Mouse (Mus musculus) lung, embryonic 16.5 days (tissue): ENCODE results near the gene Plk5. TPM values are rescaled to one million over a fixed set of nuclear protein-coding genes. Genes with fewer than 3 reads are reported as not detected.

ENCODE experiments used
- ATAC-seq: fragments of 200-750 bp; cut with Nextera tagmentation; 2 replicates; pipeline ENCODE4 v1.8.0; 2017; ENCODE audit warnings: low read depth, mild to moderate bottlenecking, moderate library complexity
- H3K27ac ChIP-seq: fragments of 300-500 bp; sonication (generic); 2 replicates; pipeline ENCODE4 v1.5.1; 2014; ENCODE audit warnings: mild to moderate bottlenecking, control low read depth, low read length
- H3K27me3 ChIP-seq: fragments of 300-500 bp; sonication (generic); 2 replicates; pipeline ENCODE4 v1.6.1; 2014; ENCODE audit warnings: low read depth, low read length, mixed read lengths; ENCODE audit not compliant: control insufficient read depth, insufficient read depth
- H3K36me3 ChIP-seq: fragments of 300-500 bp; sonication (generic); 2 replicates; pipeline ENCODE4 v1.6.1; 2014; ENCODE audit warnings: low read length; ENCODE audit not compliant: control insufficient read depth, insufficient read depth
- H3K4me1 ChIP-seq: fragments of 300-500 bp; sonication (generic); replicated peaks from 2 replicates; pipeline ENCODE4 v1.6.1; 2014; ENCODE audit warnings: low read length, mixed read lengths; ENCODE audit not compliant: control insufficient read depth, insufficient read depth
- H3K4me2 ChIP-seq: fragments of 300-500 bp; sonication (generic); 2 replicates; pipeline ENCODE4 v1.6.1; 2014; ENCODE audit warnings: low read depth, low read length, control low read depth
- H3K4me3 ChIP-seq: fragments of 300-500 bp; sonication (generic); 2 replicates; pipeline ENCODE4 v1.5.1; 2014; ENCODE audit warnings: mild to moderate bottlenecking, low read length, control low read depth
- H3K9ac ChIP-seq: fragments of 300-500 bp; sonication (generic); 2 replicates; pipeline ENCODE4 v1.6.1; 2014; ENCODE audit warnings: low read length, control low read depth
- H3K9me3 ChIP-seq: fragments of 300-500 bp; sonication (generic); 2 replicates; pipeline ENCODE4 v1.6.1; 2016; ENCODE audit warnings: low read length; ENCODE audit not compliant: control insufficient read depth
- WGBS: fragments of 180-500 bp; shearing (Covaris S2); extraction: QIAGEN DNeasy Blood & Tissue Kit; methylation state at CpG from one replicate; pipeline ENCODE4 v1.1.7; 2014; 5-methylcytosine and 5-hydroxymethylcytosine counted together
- polyA plus RNA-seq: library from polyadenylated mRNA; unstranded; fragments of >200 nt; fragmentation: Nextera tagmentation; extraction: Ambion mirVana; gene quantifications from 2 replicates; pipeline ENCODE4 v1.2.1, GENCODE M21; 2015

The Plk5 gene
- polyA plus RNA-seq, 1 experiment from 2014 or later = 0.48 TPM

GRCm38 (mm10) chr10:80348244-80348781, 7.9 kb upstream of the Plk5 start, which contains the start of gene Adamtsl5:
Gene Adamtsl5 (minus strand): TSS chr10:80348412.
- no peaks in the 10 kb centered on the region for H3K36me3 ChIP-seq
- H3K4me1 ChIP-seq = peaks cover 39% of the 10 kb centered on the region
- WGBS = 1% methylated on average over 37 of the region's 42 CpGs
- peak within 1 kb of the TSS; percentile 46 for H3K4me3 ChIP-seq
- H3K27me3 ChIP-seq = peaks cover 64% of the 10 kb centered on the region
- peak within 1 kb of the TSS; percentile 66 for H3K4me2 ChIP-seq
- peak within 1 kb of the TSS; percentile 55 for H3K9ac ChIP-seq
- no peak within 1 kb of the TSS for H3K27ac ChIP-seq
- ATAC-seq = peak; percentile 42
- no peaks in the 10 kb centered on the region for H3K9me3 ChIP-seq

- Histone ChIP-seq H3K4me2 (peak overlapping the region; percentile 66), H3K4me1 (peaks cover 32% of the 10 kb centered on the region), H3K27me3 (peaks cover 58% of the 10 kb centered on the region), H3K9me3 (no peaks in the 10 kb centered on the region), H3K9ac (no peak overlapping the region; the same call in 1 of the 2 replicates), H3K27ac (no peak overlapping the region), H3K36me3 (no peaks in the 10 kb centered on the region), H3K4me3 (peak overlapping the region; percentile 46)
- 0 out of 2 replicates have a peak, but pooled peaks have one; percentile 20 for ATAC-seq
- WGBS = 10% methylated on average over 25 of the region's 26 CpGs
Measured at GRCm38 (mm10) chr10:80348981-80349380, 7.3 kb upstream of the Plk5 start.

GRCm38 (mm10) chr10:80350292-80350691, 6.0 kb upstream of the Plk5 start:
- Histone ChIP-seq H3K27ac (no peak overlapping the region), H3K4me2 (no peak overlapping the region), H3K9ac (no peak overlapping the region), H3K27me3 (peaks cover 61% of the 10 kb centered on the region), H3K4me1 (peaks cover 22% of the 10 kb centered on the region), H3K9me3 (no peaks in the 10 kb centered on the region), H3K36me3 (no peaks in the 10 kb centered on the region), H3K4me3 (no peak overlapping the region)
- WGBS = 0% methylated on average over 7 of the region's 7 CpGs
- ATAC-seq = peak; percentile 77

DNA sequence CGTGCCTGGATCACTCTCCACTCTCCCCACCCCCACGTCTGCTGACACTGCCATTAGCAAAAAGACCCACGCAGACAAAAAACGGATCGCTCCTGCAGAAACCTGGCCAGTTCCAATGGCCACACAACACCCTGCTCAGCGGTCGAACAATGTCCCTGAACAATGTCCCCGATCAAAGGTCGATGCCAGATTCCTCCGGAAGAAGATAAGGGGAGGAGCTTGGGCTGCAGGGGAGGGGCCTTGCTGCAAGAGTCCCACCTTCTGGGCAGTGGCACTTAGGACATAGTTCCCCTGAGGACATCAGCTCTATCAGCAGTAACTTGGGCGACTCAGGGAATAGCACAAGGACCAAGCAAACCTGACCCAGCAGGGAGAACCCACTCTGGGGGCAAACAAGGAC, 4.4 kb upstream of the Plk5 start:
- Histone ChIP-seq H3K4me2 (no peak overlapping the region), H3K4me1 (peaks cover 26% of the 10 kb centered on the region), H3K27ac (no peak overlapping the region), H3K27me3 (peaks cover 69% of the 10 kb centered on the region), H3K4me3 (no peak overlapping the region), H3K9ac (no peak overlapping the region), H3K36me3 (no peaks in the 10 kb centered on the region), H3K9me3 (no peaks in the 10 kb centered on the region)
- ATAC-seq = no peak
- 22% methylated on average over 11 of the region's 11 CpGs for WGBS

- no peak for ATAC-seq
- H3K4me1 ChIP-seq = peaks cover 21% of the 10 kb centered on the region
- H3K27me3 ChIP-seq = peaks cover 69% of the 10 kb centered on the region
- no peaks in the 10 kb centered on the region for H3K9me3 ChIP-seq
- no peaks in the 10 kb centered on the region for H3K36me3 ChIP-seq
- H3K4me3 ChIP-seq = no peak overlapping the region
- no peak overlapping the region for H3K4me2 ChIP-seq
- no peak overlapping the region for H3K9ac ChIP-seq
- 50% methylated on average over 8 of the region's 8 CpGs for WGBS
- no peak overlapping the region for H3K27ac ChIP-seq
Measured at GRCm38 (mm10) chr10:80352727-80353126, 3.5 kb upstream of the Plk5 start.

DNA sequence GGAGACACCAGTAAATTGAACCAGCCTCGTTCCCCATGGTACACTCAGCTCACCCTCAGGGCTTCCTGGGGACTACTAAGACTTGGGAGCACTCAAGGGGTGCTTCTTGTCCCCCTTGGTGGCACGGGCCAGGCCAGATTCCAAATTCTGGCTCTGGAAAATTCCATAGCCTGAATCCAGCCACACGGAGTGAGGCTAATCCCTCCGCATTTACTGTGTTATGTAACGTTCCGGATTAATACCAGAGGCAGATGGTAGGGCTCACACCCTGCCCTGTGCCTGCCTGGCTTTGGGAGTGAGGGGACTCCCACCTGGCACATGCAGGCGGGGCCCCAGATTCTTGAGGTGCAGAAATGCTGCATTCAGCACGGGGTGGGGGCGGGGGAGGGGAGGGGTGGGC, 828 bp upstream of the Plk5 start:
- ATAC-seq = no peak
- Histone ChIP-seq H3K4me3 (no peak overlapping the region), H3K9ac (no peak overlapping the region), H3K9me3 (no peaks in the 10 kb centered on the region), H3K27ac (no peak overlapping the region), H3K27me3 (peaks cover 59% of the 10 kb centered on the region), H3K36me3 (no peaks in the 10 kb centered on the region), H3K4me1 (peaks cover 5% of the 10 kb centered on the region; the same call in 1 of the 2 replicates), H3K4me2 (no peak overlapping the region)
- WGBS = 10% methylated on average over 9 of the region's 9 CpGs

- no peak for ATAC-seq
- Histone ChIP-seq H3K4me3 (peak overlapping the region; percentile 39), H3K27ac (no peak overlapping the region), H3K9me3 (no peaks in the 10 kb centered on the region), H3K9ac (0 out of 2 replicates have a peak overlapping the region, but pooled peaks have one; percentile 28), H3K4me2 (peak overlapping the region; percentile 55), H3K27me3 (peaks cover 51% of the 10 kb centered on the region), H3K36me3 (no peaks in the 10 kb centered on the region), H3K4me1 (peaks cover 4% of the 10 kb centered on the region; the same call in 1 of the 2 replicates)
- under 1% methylated on average over 34 of the region's 34 CpGs for WGBS
Measured at GRCm38 (mm10) chr10:80356737-80357136, 478 bp downstream of the Plk5 start.

DNA sequence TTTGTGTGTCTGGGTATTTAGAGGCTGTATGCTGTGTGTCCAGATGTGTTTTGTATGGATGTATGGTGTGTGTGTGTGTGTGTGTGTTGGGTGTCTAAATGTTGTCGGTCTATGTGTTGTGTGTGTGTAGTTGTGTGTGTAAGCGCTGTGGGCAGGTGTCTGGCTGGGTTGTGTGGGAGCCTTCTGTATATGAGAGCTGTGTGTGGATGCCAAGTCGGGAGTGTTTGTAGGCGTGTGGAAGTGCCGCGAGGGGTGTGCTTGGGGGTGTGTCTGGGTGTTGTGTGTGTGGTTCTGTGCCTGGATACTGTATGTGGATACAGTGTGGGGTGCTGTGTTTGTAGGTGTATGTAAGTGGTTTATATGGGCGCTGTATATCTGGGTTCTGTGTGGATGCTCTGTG, 1.1 kb downstream of the Plk5 start:
- Histone ChIP-seq H3K9ac (no peak overlapping the region), H3K4me2 (no peak overlapping the region; the same call in 1 of the 2 replicates), H3K27me3 (peaks cover 45% of the 10 kb centered on the region), H3K36me3 (no peaks in the 10 kb centered on the region), H3K27ac (no peak overlapping the region), H3K4me1 (peaks cover 4% of the 10 kb centered on the region; the same call in 1 of the 2 replicates), H3K9me3 (no peaks in the 10 kb centered on the region), H3K4me3 (no peak overlapping the region)
- WGBS = 26% methylated on average over 7 of the region's 7 CpGs
- ATAC-seq = no peak

GRCm38 (mm10) chr10:80357994-80358639, 1.9 kb downstream of the Plk5 start:
- H3K27ac ChIP-seq = no peak overlapping the region
- H3K9ac ChIP-seq = no peak overlapping the region
- H3K4me1 ChIP-seq = peaks cover 4% of the 10 kb centered on the region; the same call in 1 of the 2 replicates
- H3K9me3 ChIP-seq = no peaks in the 10 kb centered on the region
- 8% methylated on average over 27 of the region's 31 CpGs for WGBS
- ATAC-seq = peak; percentile 35; the same call in 1 of the 2 replicates
- peak overlapping the region; percentile 31 for H3K4me3 ChIP-seq
- H3K36me3 ChIP-seq = no peaks in the 10 kb centered on the region
- H3K27me3 ChIP-seq = peaks cover 45% of the 10 kb centered on the region
- peak overlapping the region; percentile 41 for H3K4me2 ChIP-seq
